Mouse (Mus musculus) midbrain, embryonic 15.5 days (tissue): ENCODE data around the gene Nmb. TPM values are rescaled to one million over a fixed set of nuclear protein-coding genes. Genes with fewer than 3 reads are reported as not detected.
"Not testable (repeated sequence)": the region's sequence is repeated elsewhere in the genome, so short reads cannot be mapped to it uniquely, and the experiment has no call there.

Source experiments
- ATAC-seq: fragments of 200-750 bp; cut with Nextera tagmentation; replicated peaks from 2 replicates; pipeline ENCODE4 v1.8.0; 2017; ENCODE audit warnings: moderate TSS enrichment
- H3K27ac ChIP-seq: fragments of 300-500 bp; sonication (generic); 2 replicates; pipeline ENCODE4 v1.5.1; 2015; ENCODE audit warnings: mild to moderate bottlenecking, inconsistent platforms
- H3K27me3 ChIP-seq: fragments of 300-500 bp; sonication (generic); replicated peaks from 2 replicates; pipeline ENCODE4 v1.6.1; 2015; ENCODE audit warnings: inconsistent platforms
- H3K36me3 ChIP-seq: fragments of 300-500 bp; sonication (generic); replicated peaks from 2 replicates; pipeline ENCODE4 v1.6.1; 2015; ENCODE audit warnings: inconsistent platforms
- H3K4me1 ChIP-seq: fragments of 300-500 bp; sonication (generic); 2 replicates; pipeline ENCODE4 v1.6.1; 2015; ENCODE audit warnings: inconsistent platforms
- H3K4me2 ChIP-seq: fragments of 300-500 bp; sonication (generic); 2 replicates; pipeline ENCODE4 v1.6.1; 2015; ENCODE audit warnings: inconsistent platforms, mild to moderate bottlenecking, moderate library complexity
- H3K4me3 ChIP-seq: fragments of 300-500 bp; sonication (generic); 2 replicates; pipeline ENCODE4 v1.5.1; 2015; ENCODE audit warnings: mild to moderate bottlenecking, inconsistent platforms
- H3K9ac ChIP-seq: fragments of 300-500 bp; sonication (generic); 2 replicates; pipeline ENCODE4 v1.6.1; 2015; ENCODE audit warnings: mild to moderate bottlenecking, inconsistent platforms
- H3K9me3 ChIP-seq: fragments of 300-500 bp; sonication (generic); 2 replicates; pipeline ENCODE4 v1.6.1; 2016; ENCODE audit warnings: inconsistent platforms
- WGBS: fragments of 180-500 bp; shearing (Covaris S2); methylation state at CpG from one replicate; pipeline ENCODE4 v1.1.7; 2015; ENCODE audit warnings: mixed read lengths; 5-methylcytosine and 5-hydroxymethylcytosine counted together
- polyA plus RNA-seq: library from polyadenylated mRNA; unstranded; fragments of >200 nt; fragmentation: Nextera tagmentation; extraction: Ambion mirVana; gene quantifications from 2 replicates; pipeline ENCODE4 v1.2.1, GENCODE M21; 2015

Gene Nmb
- polyA plus RNA-seq: 5.2 and 7.2 TPM in 2 replicates

DNA sequence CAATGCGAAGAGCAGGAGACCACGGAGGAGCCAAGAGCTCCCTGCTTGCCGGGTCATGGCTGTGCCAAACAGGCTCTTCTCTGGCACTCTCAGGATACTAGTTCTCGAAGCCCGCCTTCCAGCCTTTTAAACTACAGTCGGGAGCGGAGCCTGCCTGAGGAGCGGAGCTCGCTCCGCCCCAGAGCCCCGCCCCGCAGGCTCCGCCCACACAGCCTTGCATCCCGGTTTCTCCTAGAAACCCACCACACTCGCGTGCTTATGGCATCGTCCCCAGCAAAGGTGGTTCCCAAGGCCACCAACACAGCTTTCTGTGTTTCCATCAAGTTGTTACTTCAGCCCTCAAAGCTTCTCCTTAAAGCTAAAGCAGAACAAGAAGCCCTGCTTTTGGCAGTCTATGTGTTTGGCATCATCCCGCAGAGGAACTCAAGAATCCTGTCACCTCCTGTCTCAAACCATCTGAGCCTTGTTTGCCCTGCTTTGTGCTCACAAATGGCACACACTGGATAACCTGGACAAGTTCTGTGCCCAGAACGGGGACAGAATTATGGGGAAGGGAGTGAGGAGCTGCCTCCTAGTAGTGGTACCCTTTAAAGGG is at the start of gene Nmb:
Gene Nmb, minus strand, starts transcription at position 156 of the 595 bp plus-strand sequence.
- Histone ChIP-seq H3K9ac (peak within 1 kb of the TSS; percentile 23; the same call in 1 of the 2 replicates), H3K4me1 (peaks cover 28% of the 10 kb centered on the region), H3K27me3 (no peaks in the 10 kb centered on the region), H3K36me3 (peaks cover 3% of the 10 kb centered on the region; the same call in 1 of the 2 replicates), H3K4me2 (peak within 1 kb of the TSS; percentile 63), H3K9me3 (no peaks in the 10 kb centered on the region), H3K4me3 (peak within 1 kb of the TSS; percentile 30), H3K27ac (peak within 1 kb of the TSS; percentile 13)
- ATAC-seq: peak; percentile 18; the same call in 1 of the 2 replicates
- 5% methylated on average over 19 of the region's 19 CpGs for WGBS

DNA sequence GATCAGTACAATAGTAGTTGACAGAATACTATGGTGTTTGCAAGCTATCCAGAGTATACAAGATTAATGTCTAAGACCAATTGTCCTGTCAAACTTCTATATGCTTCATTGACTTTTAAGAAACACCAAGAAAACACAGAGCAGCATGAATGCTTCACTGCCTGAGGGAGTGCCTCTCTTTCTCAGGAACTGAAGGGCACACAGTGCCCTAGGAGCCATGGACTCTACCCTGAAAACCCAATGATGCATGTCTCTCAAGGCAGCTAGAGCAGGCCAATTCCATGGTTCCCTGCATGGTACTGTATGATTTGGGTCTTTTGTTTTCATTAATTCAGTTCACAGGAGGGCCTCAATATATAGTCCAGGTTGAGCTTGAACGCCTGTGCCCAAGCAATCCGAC is 49.4 kb upstream of the Nmb start:
- 81% methylated on average over 2 of the region's 2 CpGs for WGBS

DNA sequence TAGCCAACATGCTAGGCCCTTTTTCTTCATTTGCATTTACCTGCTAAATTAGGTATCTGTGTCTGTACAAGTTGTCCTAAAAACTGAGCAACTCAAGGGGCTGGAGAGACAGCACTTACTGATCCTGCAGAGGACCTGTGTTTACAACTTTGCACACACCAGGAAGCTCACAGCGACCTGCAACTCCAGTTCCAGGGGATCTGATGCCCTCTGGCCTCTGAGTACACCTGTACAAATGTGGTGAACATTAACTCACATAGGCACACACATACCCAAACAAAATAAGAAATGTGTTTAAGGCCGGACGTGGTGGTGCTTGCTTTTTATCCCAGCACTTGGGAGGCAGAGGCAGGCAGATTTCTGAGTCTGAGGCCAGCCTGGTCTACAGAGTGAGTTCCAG is 47.3 kb upstream of the Nmb start:
- 77% methylated on average over 3 of the region's 3 CpGs for WGBS
- Histone ChIP-seq H3K4me2 (no peak overlapping the region), H3K9me3 (no peaks in the 10 kb centered on the region), H3K4me3 (no peak overlapping the region), H3K4me1 (peaks cover 7% of the 10 kb centered on the region), H3K36me3 (no peaks in the 10 kb centered on the region), H3K27me3 (no peaks in the 10 kb centered on the region), H3K27ac (no peak overlapping the region), H3K9ac (no peak overlapping the region)
- ATAC-seq: no peak

More for the DNA sequence above, 49.4 kb upstream of the Nmb start:
- no peak overlapping the region for H3K9ac ChIP-seq
- H3K4me2 ChIP-seq: no peak overlapping the region
- H3K4me3 ChIP-seq: no peak overlapping the region
- no peaks in the 10 kb centered on the region for H3K36me3 ChIP-seq
- H3K9me3 ChIP-seq: no peaks in the 10 kb centered on the region
- no peaks in the 10 kb centered on the region for H3K4me1 ChIP-seq
- no peak overlapping the region for H3K27ac ChIP-seq
- no peaks in the 10 kb centered on the region for H3K27me3 ChIP-seq
- ATAC-seq: no peak

- no peak for ATAC-seq
- H3K4me2 ChIP-seq: no peak overlapping the region
- H3K27me3 ChIP-seq: no peaks in the 10 kb centered on the region
- H3K36me3 ChIP-seq: no peaks in the 10 kb centered on the region
- no peak overlapping the region for H3K9ac ChIP-seq
- no peak overlapping the region for H3K4me3 ChIP-seq
- no peak overlapping the region for H3K27ac ChIP-seq
- peaks cover 12% of the 10 kb centered on the region for H3K4me1 ChIP-seq
- WGBS: 90% methylated on average over 4 of the region's 4 CpGs
- H3K9me3 ChIP-seq: no peaks in the 10 kb centered on the region
Measured at GRCm38 (mm10) chr7:80951461-80951860, 46.6 kb upstream of the Nmb start.

GRCm38 (mm10) chr7:80947445-80948350 is 42.8 kb upstream of the Nmb start, which contains the start of gene Sec11a:
Sec11a (minus strand) TSS chr7:80947780.
- Histone ChIP-seq H3K4me2 (peak within 1 kb of the TSS; percentile 89), H3K9me3 (no peaks in the 10 kb centered on the region), H3K4me1 (peaks cover 28% of the 10 kb centered on the region), H3K9ac (peak within 1 kb of the TSS; percentile 85), H3K36me3 (no peaks in the 10 kb centered on the region), H3K27ac (peak within 1 kb of the TSS; percentile 97), H3K27me3 (no peaks in the 10 kb centered on the region), H3K4me3 (peak within 1 kb of the TSS; percentile 86)
- WGBS: 2% methylated on average over 44 of the region's 44 CpGs
- peak; percentile 100 for ATAC-seq

DNA sequence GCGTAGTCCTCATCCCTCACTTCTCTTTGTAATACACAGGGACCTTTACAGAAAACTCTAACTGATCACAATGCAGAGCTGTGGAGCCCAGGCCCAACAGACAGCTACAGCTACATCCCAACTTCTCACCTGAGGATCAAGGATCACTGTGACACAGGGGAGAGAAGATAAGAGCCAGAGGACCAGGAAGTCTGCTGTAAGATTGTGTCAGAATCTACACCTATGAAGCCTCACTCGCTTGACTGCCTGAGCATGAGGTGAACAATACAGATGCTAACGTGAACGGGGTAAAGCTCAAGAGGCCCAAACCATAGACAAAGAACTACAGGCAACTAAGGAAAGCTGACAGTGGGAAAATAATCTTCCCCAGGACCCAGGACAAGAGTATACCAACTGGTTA is 34.9 kb upstream of the Nmb start:
- no peaks in the 10 kb centered on the region for H3K4me1 ChIP-seq
- no peaks in the 10 kb centered on the region for H3K9me3 ChIP-seq
- no peaks in the 10 kb centered on the region for H3K27me3 ChIP-seq
- no peak overlapping the region for H3K9ac ChIP-seq
- no peak overlapping the region for H3K4me2 ChIP-seq
- H3K36me3 ChIP-seq: no peaks in the 10 kb centered on the region; the same call in 1 of the 2 replicates
- no peak overlapping the region for H3K4me3 ChIP-seq
- no peak for ATAC-seq
- WGBS: 92% methylated on average over 4 of the region's 4 CpGs
- H3K27ac ChIP-seq: no peak overlapping the region

DNA sequence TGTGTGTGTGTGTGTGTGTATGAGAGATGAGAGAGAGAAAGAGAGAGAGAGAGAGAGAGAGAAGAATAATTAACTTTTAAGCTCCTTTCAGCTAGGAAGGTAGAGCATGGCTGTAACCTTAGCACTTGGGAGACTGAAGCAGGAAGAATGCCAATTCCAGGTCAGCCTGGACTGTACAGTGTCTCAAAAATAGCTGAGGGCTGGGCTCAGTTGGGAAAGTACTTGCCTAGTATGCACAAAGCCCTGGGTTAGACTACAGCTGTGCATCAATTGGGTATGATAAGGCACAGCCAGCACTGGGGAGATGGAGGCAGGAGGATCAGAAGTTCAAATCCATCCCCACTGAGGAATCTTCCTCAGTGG is 32.4 kb upstream of the Nmb start:
- H3K27me3 ChIP-seq, H3K4me1 ChIP-seq, H3K9ac ChIP-seq, H3K4me2 ChIP-seq, H3K27ac ChIP-seq, H3K36me3 ChIP-seq, H3K4me3 ChIP-seq, ATAC-seq, H3K9me3 ChIP-seq: not testable (repeated sequence)

DNA sequence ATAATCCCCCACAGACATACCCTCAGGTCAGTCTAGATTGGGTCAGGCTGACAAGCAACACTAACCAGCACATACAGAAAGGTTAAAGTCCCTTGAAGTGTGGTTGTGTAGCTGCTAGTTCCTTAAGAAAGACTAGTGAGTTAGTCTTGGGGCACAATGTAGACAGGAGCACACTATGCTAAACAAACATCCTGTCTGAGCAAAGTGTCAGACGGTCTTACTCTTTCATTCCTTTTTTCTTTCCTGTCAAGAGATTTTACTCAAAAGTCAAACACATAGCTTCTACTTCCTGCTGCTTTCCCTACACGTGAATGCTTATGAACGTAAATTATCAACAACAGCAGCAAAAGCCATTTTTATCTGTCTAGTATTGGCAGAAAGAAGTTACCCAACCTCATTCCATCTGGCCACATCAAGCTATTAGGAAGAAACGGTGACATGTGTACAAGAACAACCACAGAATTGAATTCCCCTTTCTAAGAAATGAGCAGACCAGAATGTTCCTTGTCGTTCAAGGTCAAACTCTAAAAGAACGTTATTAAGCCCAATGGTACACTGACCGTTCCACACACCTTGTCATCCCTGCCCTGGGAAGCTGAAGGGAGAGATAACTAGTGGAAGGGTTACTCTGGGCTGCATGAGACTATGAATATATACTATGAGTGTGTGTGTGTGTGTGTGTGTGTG is 31.9 kb upstream of the Nmb start:
- ATAC-seq, H3K27me3 ChIP-seq, H3K4me2 ChIP-seq, H3K4me1 ChIP-seq, H3K27ac ChIP-seq, H3K9ac ChIP-seq, H3K4me3 ChIP-seq, H3K9me3 ChIP-seq, H3K36me3 ChIP-seq: not testable (repeated sequence)
- 86% methylated on average over 7 of the region's 7 CpGs for WGBS

DNA sequence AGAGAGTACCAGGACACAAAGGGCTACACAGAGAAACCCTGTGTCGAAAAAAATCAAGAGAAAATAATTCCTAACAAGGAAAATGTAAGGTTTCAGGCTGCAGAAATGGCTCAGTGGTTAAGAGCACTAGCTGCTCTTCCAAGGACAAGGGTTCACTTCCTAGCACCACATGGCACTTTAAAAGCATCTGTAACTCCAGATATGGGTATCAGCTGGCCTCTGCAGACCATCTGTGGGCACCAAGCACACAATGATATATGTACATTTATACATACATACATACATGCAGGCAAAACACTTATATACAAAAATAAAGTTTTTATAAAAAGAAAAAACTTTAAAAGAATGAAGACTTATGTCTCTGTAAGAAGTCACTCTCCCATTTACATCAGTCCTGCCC is 31.0 kb upstream of the Nmb start:
- Histone ChIP-seq H3K27me3 (no peaks in the 10 kb centered on the region), H3K4me2 (no peak overlapping the region), H3K4me3 (no peak overlapping the region), H3K9me3 (no peaks in the 10 kb centered on the region), H3K36me3 (peaks cover 12% of the 10 kb centered on the region; the same call in 1 of the 2 replicates), H3K9ac (no peak overlapping the region), H3K4me1 (no peaks in the 10 kb centered on the region), H3K27ac (no peak overlapping the region)
- no peak for ATAC-seq
- WGBS: 88% methylated on average over 1 of the region's 1 CpGs

DNA sequence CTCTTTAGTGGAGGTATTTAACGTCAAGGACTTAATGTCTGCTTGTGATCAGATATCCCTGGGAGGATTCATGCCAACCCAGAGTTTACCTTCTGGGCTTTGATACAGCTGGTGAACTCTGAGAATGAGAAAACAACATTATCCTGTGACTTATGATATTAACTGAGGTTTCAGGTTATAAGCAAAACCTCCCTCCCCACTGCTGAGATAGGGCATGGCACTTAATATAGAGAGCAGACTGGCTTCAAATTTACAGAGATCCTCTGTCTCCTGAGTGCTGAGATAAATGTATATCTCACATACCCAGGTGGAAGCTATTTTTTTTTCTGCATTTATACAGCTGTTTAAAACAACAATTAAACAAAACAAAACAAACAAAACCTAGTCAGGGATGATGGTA is 27.9 kb upstream of the Nmb start:
- Histone ChIP-seq H3K4me1 (no peaks in the 10 kb centered on the region), H3K9me3 (no peaks in the 10 kb centered on the region), H3K27me3 (no peaks in the 10 kb centered on the region), H3K9ac (no peak overlapping the region), H3K27ac (no peak overlapping the region), H3K36me3 (peaks cover 12% of the 10 kb centered on the region; the same call in 1 of the 2 replicates), H3K4me2 (no peak overlapping the region), H3K4me3 (no peak overlapping the region)
- WGBS: 81% methylated on average over 1 of the region's 1 CpGs
- no peak for ATAC-seq

- no peak overlapping the region for H3K9ac ChIP-seq
- no peak overlapping the region for H3K27ac ChIP-seq
- no peak for ATAC-seq
- no peaks in the 10 kb centered on the region for H3K4me1 ChIP-seq
- peaks cover 16% of the 10 kb centered on the region for H3K36me3 ChIP-seq
- H3K4me3 ChIP-seq: no peak overlapping the region
- WGBS: 95% methylated on average over 8 of the region's 8 CpGs
- no peaks in the 10 kb centered on the region for H3K27me3 ChIP-seq
- H3K4me2 ChIP-seq: no peak overlapping the region
- H3K9me3 ChIP-seq: no peaks in the 10 kb centered on the region
Measured at GRCm38 (mm10) chr7:80931618-80932207, 26.8 kb upstream of the Nmb start.

DNA sequence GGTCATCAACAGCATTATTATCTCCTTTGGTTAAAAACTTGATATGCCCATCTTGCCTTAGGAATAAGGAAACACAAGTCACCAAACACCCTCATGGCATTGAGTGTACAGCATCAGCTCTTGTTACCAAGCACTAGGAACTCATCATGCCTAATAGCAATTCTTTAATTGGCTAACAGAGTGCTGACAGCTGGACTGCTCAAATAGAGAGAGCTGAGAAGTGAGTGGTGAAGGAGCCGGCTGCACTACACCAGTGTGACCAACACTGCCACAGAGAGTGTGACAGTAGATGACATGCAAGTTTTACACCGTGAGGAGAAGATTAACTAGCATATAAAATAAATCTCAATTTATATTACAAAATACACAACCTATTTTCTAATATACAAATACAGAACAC is 18.3 kb upstream of the Nmb start:
- Histone ChIP-seq H3K27me3 (no peaks in the 10 kb centered on the region), H3K36me3 (peaks cover 37% of the 10 kb centered on the region), H3K27ac (no peak overlapping the region), H3K4me3 (no peak overlapping the region), H3K9me3 (no peaks in the 10 kb centered on the region), H3K4me1 (no peaks in the 10 kb centered on the region), H3K4me2 (no peak overlapping the region), H3K9ac (no peak overlapping the region)
- WGBS: 88% methylated on average over 2 of the region's 2 CpGs
- no peak for ATAC-seq
